Mouse (Mus musculus) heart, embryonic 10.5 days (tissue): Measurements from ENCODE around the gene Arid3b. TPM values are rescaled to one million over a fixed set of nuclear protein-coding genes. Genes with fewer than 3 reads are reported as not detected.
"Not testable (repeated sequence)": the region's sequence is repeated elsewhere in the genome, so short reads cannot be mapped to it uniquely, and the experiment has no call there.

Experiments used
- DNase-seq: peaks from one replicate; pipeline ENCODE4 v3.0.0-alpha.2; 2017; ENCODE audit warnings: low spot score
- H3K27ac ChIP-seq: fragments of 300-500 bp; sonication (generic); 2 replicates; pipeline ENCODE4 v1.5.1; 2016; ENCODE audit warnings: mild to moderate bottlenecking
- H3K27me3 ChIP-seq: fragments of 300-500 bp; sonication (generic); 2 replicates; pipeline ENCODE4 v1.6.1; 2016; ENCODE audit warnings: mild to moderate bottlenecking; ENCODE audit not compliant: poor library complexity, insufficient read depth, severe bottlenecking
- H3K36me3 ChIP-seq: fragments of 300-500 bp; sonication (generic); 2 replicates; pipeline ENCODE4 v1.6.1; 2016; ENCODE audit warnings: mild to moderate bottlenecking, moderate library complexity
- H3K4me1 ChIP-seq: fragments of 300-500 bp; sonication (generic); 2 replicates; pipeline ENCODE4 v1.6.1; 2016; ENCODE audit warnings: mild to moderate bottlenecking
- H3K4me3 ChIP-seq: fragments of 300-500 bp; sonication (generic); 2 replicates; pipeline ENCODE4 v1.5.1; 2016; ENCODE audit warnings: mild to moderate bottlenecking, moderate library complexity
- H3K9me3 ChIP-seq: fragments of 300-500 bp; sonication (generic); 2 replicates; pipeline ENCODE4 v1.6.1; 2016; ENCODE audit warnings: mild to moderate bottlenecking, moderate library complexity
- WGBS: fragments of 180-500 bp; shearing (Covaris S2); methylation state at CpG from one replicate; pipeline ENCODE4 v1.1.7; 2016; 5-methylcytosine and 5-hydroxymethylcytosine counted together
- polyA plus RNA-seq: library from polyadenylated mRNA; unstranded; fragments of >200 nt; fragmentation: Nextera tagmentation; extraction: Ambion mirVana; gene quantifications from 2 replicates; pipeline ENCODE4 v1.2.1, GENCODE M21; 2016

The Arid3b gene
- 59.7 and 60.2 TPM in 2 replicates for polyA plus RNA-seq

DNA sequence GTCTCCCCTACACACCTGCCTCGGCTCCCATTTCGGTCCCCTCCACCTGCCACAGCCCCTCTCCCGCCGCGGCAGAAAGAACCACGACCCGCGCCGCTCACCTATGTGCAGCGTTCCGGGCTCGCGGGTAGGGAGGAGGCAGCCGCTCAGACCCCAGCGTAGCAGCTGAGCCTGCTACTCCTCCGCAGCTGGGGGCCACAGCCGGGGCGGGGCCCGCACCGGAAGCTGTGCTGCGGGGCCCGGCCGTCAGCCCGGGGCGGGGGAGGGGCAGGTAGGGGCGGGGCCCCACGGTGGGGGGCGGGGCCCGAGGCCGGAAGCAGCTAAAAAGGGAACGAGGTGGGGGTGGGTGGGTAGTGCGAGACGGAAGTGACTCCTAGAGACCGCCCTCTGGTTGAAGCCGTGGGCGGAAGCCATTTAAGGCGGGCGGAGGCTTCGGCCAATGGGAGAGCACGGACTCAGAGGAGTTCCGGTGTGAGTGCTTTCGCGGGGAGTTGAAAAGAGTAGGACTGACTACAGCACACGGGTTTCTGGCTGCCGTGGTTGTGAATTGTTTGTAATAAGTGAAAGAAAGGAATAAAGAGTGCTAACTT, at the start of gene Arid3b:
Gene Arid3b, minus strand, starts transcription at position 213 of the 590 bp plus-strand sequence.
- DNase-seq, result peak; percentile 98
- Histone ChIP-seq H3K9me3 (no peaks in the 10 kb centered on the region), H3K27ac (peak within 1 kb of the TSS; percentile 92), H3K4me3 (peak within 1 kb of the TSS; percentile 88), H3K4me1 (peaks cover 42% of the 10 kb centered on the region), H3K36me3 (peaks cover 11% of the 10 kb centered on the region; the same call in 1 of the 2 replicates), H3K27me3 (no peaks in the 10 kb centered on the region)
- under 1% methylated on average over 43 of the region's 45 CpGs for WGBS

DNA sequence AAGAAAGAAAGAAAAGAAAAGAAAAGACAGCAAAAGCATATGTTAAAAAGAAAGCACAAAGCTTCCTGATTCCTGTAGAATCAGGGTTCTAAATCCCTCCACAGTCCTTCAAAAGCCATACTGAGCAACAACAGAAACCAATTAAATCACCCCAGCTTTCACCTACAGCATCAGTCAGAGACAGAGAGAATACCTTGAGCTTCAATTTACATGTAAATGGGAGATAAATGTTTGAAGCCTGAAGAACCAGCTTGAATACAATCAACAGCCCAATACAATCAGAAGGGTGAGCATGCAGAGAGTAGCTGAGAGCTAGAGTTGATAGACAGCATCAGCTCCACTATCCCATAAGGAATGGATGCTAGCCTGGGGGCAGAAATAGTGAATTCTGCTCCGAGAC, 46.8 kb upstream of the Arid3b start:
- H3K27ac ChIP-seq, result no peak overlapping the region
- H3K27me3 ChIP-seq, result no peaks in the 10 kb centered on the region
- WGBS, result 60% methylated on average over 1 of the region's 1 CpGs
- H3K4me1 ChIP-seq, result peaks cover 4% of the 10 kb centered on the region
- H3K4me3 ChIP-seq, result no peak overlapping the region
- no peaks in the 10 kb centered on the region for H3K9me3 ChIP-seq
- no peak for DNase-seq
- no peaks in the 10 kb centered on the region for H3K36me3 ChIP-seq

DNA sequence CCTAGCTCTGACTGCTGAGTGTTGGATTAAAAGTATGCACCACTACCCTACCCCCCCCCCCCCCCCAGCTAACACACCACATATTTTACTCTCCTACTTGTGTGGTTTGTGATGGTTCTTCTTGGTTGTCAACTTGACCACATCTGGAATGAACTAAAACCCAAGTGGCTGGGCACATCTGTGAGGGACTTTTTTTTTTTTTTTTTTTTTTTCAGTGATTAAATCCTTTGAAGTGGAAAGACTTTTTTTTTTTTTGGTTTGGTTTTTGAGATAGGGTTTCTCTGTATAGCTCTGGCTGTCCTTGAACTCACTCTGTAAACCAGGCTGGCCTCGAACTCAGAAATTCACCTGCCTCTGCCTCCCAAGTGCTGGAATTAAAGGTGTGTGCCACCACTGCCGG, 45.2 kb upstream of the Arid3b start:
- not testable (repeated sequence) for H3K27ac ChIP-seq, DNase-seq, H3K4me1 ChIP-seq, H3K9me3 ChIP-seq, H3K27me3 ChIP-seq, H3K4me3 ChIP-seq, H3K36me3 ChIP-seq
- WGBS, result 69% methylated on average over 2 of the region's 2 CpGs

DNA sequence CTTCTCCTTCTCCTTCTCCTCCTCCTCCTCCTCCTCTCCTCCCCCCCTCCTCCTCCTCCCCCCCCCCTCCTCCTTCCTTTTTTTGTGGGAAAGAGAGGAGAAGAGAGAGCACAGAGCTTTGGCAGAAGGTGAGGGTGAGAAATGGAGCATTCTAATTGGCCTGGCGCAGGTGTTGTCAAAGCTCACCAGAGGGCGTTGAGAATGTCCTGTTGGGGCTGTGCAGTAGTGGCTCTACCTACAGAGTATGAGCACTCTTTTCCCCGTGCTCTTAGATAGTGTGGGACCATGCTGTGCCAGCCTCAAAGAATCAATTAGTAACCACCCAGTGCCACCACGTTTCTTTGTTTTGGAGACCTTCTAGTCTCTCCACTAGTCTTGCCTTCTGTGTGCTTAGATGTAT, 43.7 kb upstream of the Arid3b start:
- no peaks in the 10 kb centered on the region for H3K9me3 ChIP-seq
- 18% methylated on average over 4 of the region's 4 CpGs for WGBS
- H3K27ac ChIP-seq, result no peak overlapping the region
- DNase-seq, result no peak
- no peak overlapping the region for H3K4me3 ChIP-seq
- H3K27me3 ChIP-seq, result no peaks in the 10 kb centered on the region
- H3K36me3 ChIP-seq, result no peaks in the 10 kb centered on the region
- H3K4me1 ChIP-seq, result no peaks in the 10 kb centered on the region

DNA sequence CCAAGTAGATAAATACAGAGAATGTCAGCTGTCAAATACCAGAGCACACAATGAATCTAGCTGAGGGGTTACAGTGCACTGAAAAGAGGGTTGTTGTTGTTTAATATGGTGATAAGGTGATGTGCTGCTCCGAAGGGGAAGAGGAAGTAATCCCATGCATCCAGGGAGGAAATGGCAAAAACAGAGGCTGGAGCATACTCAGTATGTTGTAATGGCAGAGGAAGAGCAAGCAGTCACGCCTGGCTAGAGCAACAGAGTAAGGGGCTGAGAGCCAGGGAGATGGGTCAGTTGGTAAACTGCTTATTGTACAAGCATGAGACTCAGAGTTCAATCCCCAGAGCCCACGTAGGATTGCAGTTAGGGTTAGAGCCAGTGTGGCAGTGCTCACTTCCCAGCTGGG, 42.6 kb upstream of the Arid3b start:
- no peaks in the 10 kb centered on the region for H3K36me3 ChIP-seq
- WGBS, result 47% methylated on average over 3 of the region's 3 CpGs
- H3K4me3 ChIP-seq, result no peak overlapping the region
- DNase-seq, result no peak
- no peaks in the 10 kb centered on the region for H3K9me3 ChIP-seq
- H3K27ac ChIP-seq, result no peak overlapping the region
- H3K27me3 ChIP-seq, result no peaks in the 10 kb centered on the region
- no peaks in the 10 kb centered on the region for H3K4me1 ChIP-seq

DNA sequence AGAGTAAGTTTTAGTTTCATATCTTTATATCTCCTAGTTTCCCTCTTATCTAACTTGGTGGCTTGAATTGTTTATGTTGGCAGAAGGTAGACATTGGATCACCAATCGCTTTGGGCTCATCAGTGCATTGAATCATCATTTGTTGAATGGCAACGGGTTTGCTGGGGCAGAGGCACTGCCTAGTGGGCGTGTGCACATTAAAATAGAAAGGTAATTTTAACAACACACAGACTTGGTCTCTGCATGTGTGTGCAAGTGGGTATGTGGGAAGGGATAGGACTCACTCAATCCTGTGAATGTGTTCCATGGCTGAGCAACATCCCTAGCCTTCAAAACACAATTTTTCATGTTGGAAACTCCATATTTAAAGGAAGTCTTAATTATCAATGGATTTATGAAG, 38.4 kb upstream of the Arid3b start:
- Histone ChIP-seq H3K27ac (no peak overlapping the region), H3K27me3 (no peaks in the 10 kb centered on the region; the same call in 1 of the 2 replicates), H3K36me3 (no peaks in the 10 kb centered on the region), H3K9me3 (no peaks in the 10 kb centered on the region), H3K4me1 (no peaks in the 10 kb centered on the region), H3K4me3 (no peak overlapping the region)
- no peak for DNase-seq
- WGBS, result 71% methylated on average over 3 of the region's 3 CpGs

DNA sequence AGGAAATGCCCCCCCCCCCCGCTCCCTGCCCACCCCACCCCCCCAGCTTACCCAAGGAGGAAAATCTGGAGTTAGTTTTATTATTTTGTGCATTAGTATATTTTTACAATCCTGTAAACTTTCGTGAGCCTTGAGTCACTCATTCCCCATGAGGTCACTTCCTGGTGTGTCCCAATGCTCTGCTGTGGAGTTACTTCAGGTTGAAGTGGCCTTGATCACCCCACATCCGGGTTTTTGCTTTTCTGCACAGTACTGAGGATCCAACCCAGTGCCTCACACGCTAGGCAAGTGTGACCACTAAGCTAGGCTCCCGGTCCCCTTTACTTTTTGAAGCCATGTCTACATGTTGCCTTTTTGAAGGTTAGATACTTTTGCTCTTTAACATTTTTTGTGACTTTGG, 37.5 kb upstream of the Arid3b start:
- H3K27ac ChIP-seq, result no peak overlapping the region
- no peaks in the 10 kb centered on the region for H3K36me3 ChIP-seq
- H3K4me1 ChIP-seq, result no peaks in the 10 kb centered on the region
- 76% methylated on average over 5 of the region's 5 CpGs for WGBS
- no peak for DNase-seq
- no peaks in the 10 kb centered on the region; the same call in 1 of the 2 replicates for H3K27me3 ChIP-seq
- H3K4me3 ChIP-seq, result no peak overlapping the region
- no peaks in the 10 kb centered on the region for H3K9me3 ChIP-seq

DNA sequence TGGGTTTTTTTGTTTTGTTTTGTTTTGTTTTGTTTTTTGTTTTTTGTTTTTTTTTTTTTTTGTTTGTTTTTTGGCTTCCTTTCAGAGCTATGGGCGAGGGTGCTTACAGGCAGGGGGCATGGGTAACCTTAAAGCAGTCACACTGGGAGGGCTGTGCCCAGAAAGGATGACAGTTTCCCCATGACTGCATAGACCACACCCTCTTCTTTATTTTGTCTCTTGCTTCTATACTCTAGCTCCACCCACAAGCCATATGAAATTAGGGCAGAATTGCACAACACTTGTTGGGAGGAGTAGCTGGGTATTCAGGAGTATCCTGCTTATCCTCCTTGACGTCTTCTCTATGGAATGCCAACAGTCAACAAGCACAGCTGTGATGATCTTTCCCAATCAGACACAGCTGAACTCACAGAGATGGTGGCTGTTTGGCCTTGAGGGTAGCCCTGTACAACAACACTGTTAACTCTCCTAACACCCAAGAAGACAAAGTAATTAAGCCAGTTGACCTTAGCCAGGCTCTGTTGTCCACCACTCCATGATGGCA, 33.8 kb upstream of the Arid3b start:
- Histone ChIP-seq H3K36me3 (no peaks in the 10 kb centered on the region), H3K4me3 (no peak overlapping the region), H3K9me3 (no peaks in the 10 kb centered on the region), H3K4me1 (no peaks in the 10 kb centered on the region), H3K27ac (no peak overlapping the region), H3K27me3 (no peaks in the 10 kb centered on the region; the same call in 1 of the 2 replicates)
- no peak for DNase-seq
- WGBS, result 46% methylated on average over 2 of the region's 2 CpGs

DNA sequence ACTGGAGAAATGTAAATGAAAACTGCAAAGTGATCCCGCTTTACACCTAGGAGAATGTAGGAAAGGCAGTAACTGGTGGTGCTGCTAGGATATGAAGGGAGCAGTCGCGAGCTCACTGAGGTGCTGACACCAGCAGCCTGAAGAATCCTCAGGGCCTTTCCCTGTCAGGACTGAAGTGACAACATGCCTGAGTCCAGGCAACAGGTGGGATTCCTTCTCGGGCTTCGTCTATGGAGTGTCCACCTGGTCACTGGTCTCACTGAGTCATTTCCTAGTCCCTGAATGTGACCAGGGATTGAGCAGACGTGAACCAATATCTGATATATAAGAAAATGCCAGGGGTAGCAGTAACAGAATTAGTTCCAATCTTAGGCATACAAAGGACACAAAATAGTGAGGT, 32.2 kb upstream of the Arid3b start:
- no peak for DNase-seq
- Histone ChIP-seq H3K4me3 (no peak overlapping the region), H3K27ac (no peak overlapping the region), H3K4me1 (no peaks in the 10 kb centered on the region), H3K9me3 (no peaks in the 10 kb centered on the region), H3K27me3 (no peaks in the 10 kb centered on the region; the same call in 1 of the 2 replicates), H3K36me3 (no peaks in the 10 kb centered on the region)
- 69% methylated on average over 6 of the region's 6 CpGs for WGBS

DNA sequence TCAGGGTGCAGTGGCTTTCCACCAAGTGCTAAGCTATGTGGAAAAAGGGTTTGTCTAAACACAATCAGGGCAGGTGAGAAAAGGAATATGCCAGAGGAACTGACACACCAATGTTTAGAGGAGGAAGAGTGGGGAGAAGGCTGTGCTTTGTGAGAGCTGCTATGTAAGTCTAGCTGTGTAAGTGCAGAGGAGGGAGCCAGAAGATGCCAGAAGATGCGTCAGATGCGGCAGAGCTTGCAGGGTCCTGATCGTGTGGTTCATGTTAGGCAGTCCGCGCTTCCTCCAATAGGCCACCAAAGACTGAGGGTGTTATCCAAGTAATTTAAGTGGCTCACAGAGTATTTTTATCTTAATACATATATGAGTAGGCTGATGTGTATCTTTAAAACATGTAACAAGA, 31.3 kb upstream of the Arid3b start:
- WGBS, result 80% methylated on average over 5 of the region's 5 CpGs
- H3K27ac ChIP-seq, result no peak overlapping the region
- H3K9me3 ChIP-seq, result no peaks in the 10 kb centered on the region
- DNase-seq, result no peak
- H3K27me3 ChIP-seq, result no peaks in the 10 kb centered on the region; the same call in 1 of the 2 replicates
- H3K36me3 ChIP-seq, result no peaks in the 10 kb centered on the region
- H3K4me1 ChIP-seq, result no peaks in the 10 kb centered on the region
- H3K4me3 ChIP-seq, result no peak overlapping the region

DNA sequence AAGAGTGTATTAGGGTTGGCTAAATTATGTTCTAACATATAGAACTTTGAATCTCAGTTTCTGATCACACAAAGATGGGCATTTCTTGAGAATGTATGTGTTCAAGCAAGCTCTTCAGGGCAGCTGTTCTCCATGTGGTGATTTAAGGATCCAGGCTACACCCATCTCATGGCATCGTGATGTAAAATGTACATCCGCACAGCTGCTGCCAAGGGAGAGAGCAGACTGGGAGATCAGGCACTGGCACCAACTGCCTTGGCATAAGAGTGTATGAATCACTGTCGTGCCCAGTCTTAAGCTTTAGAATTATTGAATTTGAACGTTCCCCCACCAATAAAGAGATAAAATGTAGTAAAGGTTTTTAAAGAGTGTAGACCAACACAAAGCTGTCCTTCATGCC, 30.6 kb upstream of the Arid3b start:
- Histone ChIP-seq H3K27me3 (no peaks in the 10 kb centered on the region; the same call in 1 of the 2 replicates), H3K36me3 (no peaks in the 10 kb centered on the region), H3K4me3 (no peak overlapping the region), H3K4me1 (no peaks in the 10 kb centered on the region), H3K9me3 (no peaks in the 10 kb centered on the region), H3K27ac (no peak overlapping the region)
- no peak for DNase-seq
- WGBS, result 83% methylated on average over 4 of the region's 4 CpGs

DNA sequence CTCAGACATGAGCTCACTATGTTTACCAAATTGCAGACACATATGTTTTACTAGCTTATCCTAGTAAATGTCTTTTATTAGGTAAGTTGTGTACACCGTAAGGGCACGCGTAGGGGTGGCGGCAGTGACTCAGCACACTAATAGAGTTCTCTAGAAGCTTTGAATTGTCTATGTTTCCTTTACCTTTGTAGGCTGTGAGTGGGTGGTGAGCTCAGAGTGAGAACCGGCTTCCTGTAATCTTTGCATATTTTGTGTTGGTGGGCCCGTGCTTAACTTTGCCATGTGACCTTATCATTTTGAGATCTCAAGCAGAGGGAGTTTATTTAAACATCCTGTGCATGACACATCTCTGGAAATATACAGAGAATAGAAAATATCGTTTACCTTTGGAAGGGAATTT, 29.9 kb upstream of the Arid3b start:
- H3K27ac ChIP-seq, result no peak overlapping the region
- H3K36me3 ChIP-seq, result no peaks in the 10 kb centered on the region
- H3K9me3 ChIP-seq, result no peaks in the 10 kb centered on the region
- H3K4me3 ChIP-seq, result no peak overlapping the region
- no peak for DNase-seq
- H3K27me3 ChIP-seq, result no peaks in the 10 kb centered on the region; the same call in 1 of the 2 replicates
- H3K4me1 ChIP-seq, result peaks cover 2% of the 10 kb centered on the region; the same call in 1 of the 2 replicates
- WGBS, result 81% methylated on average over 7 of the region's 7 CpGs

DNA sequence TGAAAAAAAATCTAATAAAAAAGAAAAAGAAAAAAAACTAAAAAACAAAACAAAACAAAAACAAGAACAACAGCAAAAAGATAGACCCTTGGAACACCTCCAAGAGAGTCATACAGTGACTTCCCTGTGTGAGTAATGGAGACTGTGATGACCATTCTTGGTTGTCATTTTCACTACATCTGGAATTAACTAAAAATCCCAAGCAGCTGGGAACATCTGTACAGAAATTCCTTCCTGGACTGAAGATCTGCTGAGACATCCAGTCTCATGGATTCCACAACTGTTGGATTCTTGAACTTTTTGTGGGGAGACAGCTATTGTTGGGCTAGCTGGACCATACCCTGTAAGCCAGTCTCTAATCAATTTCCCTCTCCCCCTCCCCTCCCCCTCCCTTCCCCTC, 27.7 kb upstream of the Arid3b start:
- no peak overlapping the region for H3K27ac ChIP-seq
- H3K4me1 ChIP-seq, result peaks cover 2% of the 10 kb centered on the region; the same call in 1 of the 2 replicates
- H3K27me3 ChIP-seq, result no peaks in the 10 kb centered on the region
- no peaks in the 10 kb centered on the region for H3K36me3 ChIP-seq
- no peak for DNase-seq
- no peak overlapping the region for H3K4me3 ChIP-seq
- H3K9me3 ChIP-seq, result no peaks in the 10 kb centered on the region
